Mouse (Mus musculus) hindbrain, embryonic 10.5 days (tissue): ENCODE results near the gene Asb8. TPM values are rescaled to one million over a fixed set of nuclear protein-coding genes. Genes with fewer than 3 reads are reported as not detected.

Experiments
- DNase-seq: peaks from one replicate; pipeline ENCODE4 v3.0.0-alpha.2; 2017; ENCODE audit warnings: low spot score
- H3K27ac ChIP-seq: fragments of 300-500 bp; sonication (generic); 2 replicates; pipeline ENCODE4 v1.5.1; 2016; ENCODE audit warnings: mild to moderate bottlenecking, moderate library complexity
- H3K27me3 ChIP-seq: fragments of 300-500 bp; sonication (generic); 2 replicates; pipeline ENCODE4 v1.6.1; 2016; ENCODE audit warnings: mild to moderate bottlenecking; ENCODE audit not compliant: poor library complexity, insufficient read depth, severe bottlenecking
- H3K36me3 ChIP-seq: fragments of 300-500 bp; sonication (generic); 2 replicates; pipeline ENCODE4 v1.6.1; 2016; ENCODE audit warnings: mild to moderate bottlenecking, moderate library complexity
- H3K4me1 ChIP-seq: fragments of 300-500 bp; sonication (generic); replicated peaks from 2 replicates; pipeline ENCODE4 v1.6.1; 2016; ENCODE audit warnings: mild to moderate bottlenecking
- H3K4me3 ChIP-seq: fragments of 300-500 bp; sonication (generic); 2 replicates; pipeline ENCODE4 v1.5.1; 2016; ENCODE audit warnings: mild to moderate bottlenecking, moderate library complexity
- H3K9me3 ChIP-seq: fragments of 300-500 bp; sonication (generic); 2 replicates; pipeline ENCODE4 v1.6.1; 2016; ENCODE audit warnings: mild to moderate bottlenecking, moderate library complexity
- WGBS: fragments of 180-500 bp; shearing (Covaris S2); methylation state at CpG from one replicate; pipeline ENCODE4 v1.1.7; 2016; 5-methylcytosine and 5-hydroxymethylcytosine counted together
- polyA plus RNA-seq: library from polyadenylated mRNA; unstranded; fragments of >200 nt; fragmentation: Nextera tagmentation; extraction: Ambion mirVana; gene quantifications from 2 replicates; pipeline ENCODE4 v1.2.1, GENCODE M21; 2016

Gene Asb8
- polyA plus RNA-seq, 1 experiment from 2014 or later = 48.8 TPM

DNA sequence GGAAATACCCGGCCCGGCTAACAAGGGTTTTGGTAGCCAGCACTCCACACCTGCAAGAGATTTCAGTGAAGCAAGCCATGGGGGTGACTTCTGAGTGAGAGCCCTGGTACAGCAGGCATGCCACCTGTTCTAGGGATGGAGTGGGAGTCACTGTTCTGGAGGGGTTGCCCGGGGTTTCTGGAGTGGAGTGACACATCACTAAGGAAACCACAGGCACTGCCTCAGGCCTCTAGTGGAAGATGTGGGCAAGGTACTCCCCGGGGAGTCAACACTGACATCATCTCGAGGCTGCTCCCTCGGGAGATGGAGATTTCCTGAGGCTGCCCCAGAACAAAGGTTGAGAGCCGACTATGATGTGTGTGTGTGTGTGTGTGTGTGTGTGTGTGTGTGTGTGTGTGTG, 4.9 kb upstream of the Asb8 start:
- peak overlapping the region; percentile 59; the same call in 1 of the 2 replicates for H3K4me3 ChIP-seq
- peak; percentile 29 for DNase-seq
- no peaks in the 10 kb centered on the region for H3K9me3 ChIP-seq
- peaks cover 48% of the 10 kb centered on the region for H3K4me1 ChIP-seq
- H3K36me3 ChIP-seq = no peaks in the 10 kb centered on the region
- peaks cover 75% of the 10 kb centered on the region for H3K27me3 ChIP-seq
- 41% methylated on average over 7 of the region's 7 CpGs for WGBS
- no peak overlapping the region for H3K27ac ChIP-seq

DNA sequence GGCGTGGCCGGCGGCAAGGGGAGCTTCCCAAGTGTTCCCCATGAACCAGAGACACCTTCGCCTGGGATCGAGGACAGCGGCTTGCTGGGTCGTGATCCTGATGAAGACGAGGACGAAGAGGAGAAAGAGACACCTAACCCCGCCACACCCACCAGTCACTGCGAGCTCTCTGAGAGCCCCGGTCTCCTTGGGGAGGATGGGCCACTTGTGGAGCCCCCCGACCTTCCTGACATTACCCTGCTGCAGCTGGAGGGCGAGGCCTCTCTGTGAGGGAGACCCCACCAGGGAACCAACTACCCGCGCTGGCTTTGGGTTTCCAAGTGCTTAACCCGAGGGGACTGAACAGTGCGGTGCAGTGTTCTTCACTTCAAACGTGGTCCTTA, 3.2 kb upstream of the Asb8 start:
- peaks cover 48% of the 10 kb centered on the region for H3K4me1 ChIP-seq
- H3K36me3 ChIP-seq = no peaks in the 10 kb centered on the region
- peak overlapping the region; percentile 59 for H3K4me3 ChIP-seq
- H3K9me3 ChIP-seq = no peaks in the 10 kb centered on the region
- no peak for DNase-seq
- H3K27me3 ChIP-seq = peaks cover 79% of the 10 kb centered on the region
- peak overlapping the region; percentile 89 for H3K27ac ChIP-seq
- WGBS = 3% methylated on average over 19 of the region's 19 CpGs

DNA sequence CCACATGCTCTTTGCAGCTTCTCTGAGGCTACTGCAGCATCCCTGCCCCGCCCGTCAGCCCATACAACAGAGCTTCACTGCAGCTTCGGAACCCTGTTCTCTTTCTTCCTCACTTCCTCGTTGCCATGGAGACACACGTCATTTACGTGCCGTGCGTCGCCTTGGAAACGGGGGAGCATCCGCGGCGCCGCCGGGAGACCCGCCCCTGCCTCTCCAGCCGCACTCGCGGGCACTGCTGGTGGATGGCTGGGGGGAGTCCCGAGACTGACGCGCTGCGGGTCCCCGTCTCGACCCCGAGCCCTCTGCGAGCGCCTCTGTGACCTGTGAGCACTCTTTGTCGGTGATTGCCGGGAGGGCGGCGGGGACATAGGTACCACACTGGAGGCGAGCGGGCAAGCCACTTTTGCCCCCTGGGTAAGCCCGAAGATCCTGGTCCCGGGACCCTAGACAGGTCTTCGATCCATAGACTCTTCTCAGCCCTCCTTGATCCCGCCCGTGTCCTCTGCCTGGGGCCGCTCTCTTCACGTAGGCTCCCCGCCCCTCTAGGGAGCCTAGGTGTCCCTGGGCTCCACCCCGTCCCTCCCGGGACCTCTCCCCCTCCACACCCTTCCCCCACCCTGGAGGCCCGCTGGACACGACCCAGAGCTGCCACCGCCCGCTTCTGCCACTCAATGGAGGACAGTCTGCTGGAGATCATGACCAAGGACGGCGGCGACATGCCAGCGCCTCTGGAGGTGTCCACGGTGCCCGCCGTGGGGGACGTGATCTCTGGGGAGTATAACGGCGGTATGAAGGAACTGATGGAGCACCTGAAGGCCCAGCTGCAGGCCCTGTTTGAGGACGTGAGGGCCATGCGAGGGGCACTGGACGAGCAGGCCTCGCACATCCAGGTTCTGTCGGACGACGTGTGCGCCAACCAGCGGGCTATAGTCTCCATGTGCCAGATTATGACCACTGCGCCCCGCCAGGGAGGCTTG, 2.5 kb upstream of the Asb8 start:
- peak overlapping the region; percentile 59 for H3K4me3 ChIP-seq
- H3K36me3 ChIP-seq = no peaks in the 10 kb centered on the region
- H3K9me3 ChIP-seq = no peaks in the 10 kb centered on the region
- H3K27me3 ChIP-seq = peaks cover 77% of the 10 kb centered on the region
- under 1% methylated on average over 69 of the region's 69 CpGs for WGBS
- H3K4me1 ChIP-seq = peaks cover 48% of the 10 kb centered on the region
- DNase-seq = peak; percentile 94
- peak overlapping the region; percentile 89 for H3K27ac ChIP-seq

DNA sequence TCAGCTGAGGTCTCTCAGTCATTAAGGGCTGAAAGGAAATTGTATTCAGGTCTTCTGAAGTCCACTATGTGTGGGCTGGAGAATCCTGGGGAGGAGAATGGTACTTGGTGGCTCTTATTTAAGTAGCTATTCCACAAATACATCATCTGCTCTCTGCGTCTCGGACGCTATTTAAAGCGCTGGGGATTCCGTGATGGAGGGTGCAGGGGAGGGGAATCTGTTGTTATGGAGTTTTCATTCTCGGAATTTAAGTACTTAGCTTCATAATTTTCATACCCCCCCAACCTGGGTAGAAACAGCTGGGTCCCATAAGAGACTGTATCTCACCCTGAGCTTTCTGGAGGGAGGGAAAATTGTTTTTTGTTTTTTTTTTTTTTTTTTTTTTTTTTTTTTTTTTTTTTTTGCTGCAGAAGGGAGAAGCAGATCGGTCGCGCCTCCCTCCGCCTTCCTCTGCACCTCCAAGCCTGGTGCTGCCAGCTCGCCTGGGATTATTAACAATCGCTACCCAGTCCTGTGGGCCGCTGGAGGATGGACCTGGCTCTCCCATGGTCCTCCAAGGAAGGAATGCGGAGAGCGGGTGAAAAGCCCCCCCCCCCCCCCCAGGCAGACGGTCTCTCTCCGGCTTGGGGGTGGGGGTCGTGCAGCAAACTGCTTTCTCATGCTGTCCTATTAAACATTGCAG, 1.7 kb upstream of the Asb8 start, which contains the start of gene Ccdc184:
Gene Ccdc184 (plus strand): TSS at position 196 of the 682 bp plus-strand sequence.
- Histone ChIP-seq H3K27ac (peak within 1 kb of the TSS; percentile 89), H3K4me1 (peaks cover 48% of the 10 kb centered on the region), H3K9me3 (no peaks in the 10 kb centered on the region), H3K27me3 (peaks cover 70% of the 10 kb centered on the region), H3K4me3 (peak within 1 kb of the TSS; percentile 59), H3K36me3 (no peaks in the 10 kb centered on the region)
- 3% methylated on average over 18 of the region's 18 CpGs for WGBS
- peak; percentile 6 for DNase-seq

DNA sequence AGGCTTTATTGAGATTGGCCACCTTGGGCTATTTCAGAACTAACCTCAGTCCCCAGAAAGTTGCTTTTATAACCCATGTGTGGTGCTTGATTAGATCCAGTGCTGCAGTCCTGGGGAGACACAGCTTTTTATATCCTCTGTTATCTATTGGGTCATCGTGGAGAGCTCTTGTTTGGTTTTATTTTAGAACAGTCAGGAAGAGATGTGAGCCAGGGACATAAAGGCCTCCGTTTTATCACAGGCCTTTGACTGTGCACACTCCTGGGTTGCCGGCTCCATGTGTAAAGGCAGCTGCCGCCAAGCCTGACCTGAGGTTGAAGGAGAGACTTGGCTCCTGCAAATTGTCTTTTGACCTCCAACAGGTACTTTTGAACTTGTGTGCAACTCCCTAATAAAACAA, 2.9 kb downstream of the Asb8 start:
- H3K27me3 ChIP-seq = peaks cover 24% of the 10 kb centered on the region
- no peak overlapping the region for H3K27ac ChIP-seq
- H3K9me3 ChIP-seq = no peaks in the 10 kb centered on the region
- peaks cover 34% of the 10 kb centered on the region for H3K4me1 ChIP-seq
- 85% methylated on average over 4 of the region's 4 CpGs for WGBS
- H3K36me3 ChIP-seq = no peaks in the 10 kb centered on the region
- no peak for DNase-seq
- H3K4me3 ChIP-seq = no peak overlapping the region

DNA sequence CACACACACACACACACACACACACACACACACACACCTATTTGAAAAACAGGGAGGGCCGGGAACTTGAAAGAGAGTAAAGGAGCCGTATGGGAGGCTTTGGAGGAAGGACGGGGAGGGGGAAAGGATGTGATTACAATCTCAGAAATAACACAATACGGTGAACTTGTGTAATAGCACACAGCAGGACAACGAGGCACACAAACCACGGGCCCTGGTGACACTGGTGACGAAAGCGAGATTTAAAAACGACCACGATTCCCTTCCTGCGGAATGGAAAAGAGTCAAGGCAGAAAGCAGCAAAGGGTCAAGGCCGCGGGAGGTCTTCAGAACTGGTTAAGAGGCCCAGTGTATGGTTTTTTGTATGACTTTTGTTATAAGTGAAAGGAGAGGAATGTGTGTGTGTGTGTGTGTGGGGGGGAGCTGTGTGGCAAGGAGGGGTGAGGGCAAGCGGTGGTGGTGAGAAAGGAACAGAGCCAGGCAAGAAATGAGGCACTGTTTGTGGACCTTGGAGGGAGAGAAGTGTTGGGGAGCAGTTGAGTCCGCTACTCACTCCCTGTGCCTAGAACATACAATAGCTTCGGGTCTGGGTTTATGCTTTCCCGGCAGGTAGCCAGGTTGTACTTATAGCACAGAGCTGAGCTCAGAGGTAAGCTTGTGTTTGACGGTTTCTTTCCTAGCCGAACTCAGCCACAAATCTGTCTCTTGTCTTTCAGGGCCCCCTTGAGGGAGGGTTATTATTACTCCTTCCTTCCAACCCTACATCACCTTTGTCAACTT, 4.2 kb downstream of the Asb8 start:
- WGBS = 55% methylated on average over 19 of the region's 19 CpGs
- peaks cover 13% of the 10 kb centered on the region for H3K27me3 ChIP-seq
- DNase-seq = peak; percentile 10
- no peak overlapping the region for H3K4me3 ChIP-seq
- no peaks in the 10 kb centered on the region for H3K9me3 ChIP-seq
- H3K36me3 ChIP-seq = no peaks in the 10 kb centered on the region
- peaks cover 21% of the 10 kb centered on the region for H3K4me1 ChIP-seq
- peak overlapping the region; percentile 40; the same call in 1 of the 2 replicates for H3K27ac ChIP-seq

DNA sequence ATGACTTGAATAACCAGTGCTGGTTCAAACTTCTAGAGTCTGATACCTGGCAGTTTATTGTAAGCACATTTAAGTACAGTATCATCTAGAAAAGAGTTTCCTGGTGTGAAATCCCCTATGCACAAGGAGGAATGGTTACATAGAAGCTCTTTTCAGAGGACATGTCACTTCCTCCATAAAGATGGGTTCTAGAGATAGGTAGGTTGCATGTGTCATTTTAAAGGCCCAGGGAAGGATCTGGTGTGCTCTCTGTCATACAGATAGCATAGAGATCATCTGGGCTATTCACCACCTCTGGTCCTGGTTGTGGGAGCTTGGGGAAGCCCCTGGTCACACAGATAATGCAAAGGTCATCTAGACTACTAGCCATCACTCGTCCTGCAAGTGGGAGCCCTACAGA, 8.2 kb downstream of the Asb8 start:
- H3K4me3 ChIP-seq = no peak overlapping the region
- H3K36me3 ChIP-seq = no peaks in the 10 kb centered on the region
- H3K4me1 ChIP-seq = peaks cover 23% of the 10 kb centered on the region
- DNase-seq = no peak
- no peaks in the 10 kb centered on the region for H3K9me3 ChIP-seq
- WGBS = 76% methylated on average over 1 of the region's 1 CpGs
- H3K27me3 ChIP-seq = no peaks in the 10 kb centered on the region
- H3K27ac ChIP-seq = no peak overlapping the region

DNA sequence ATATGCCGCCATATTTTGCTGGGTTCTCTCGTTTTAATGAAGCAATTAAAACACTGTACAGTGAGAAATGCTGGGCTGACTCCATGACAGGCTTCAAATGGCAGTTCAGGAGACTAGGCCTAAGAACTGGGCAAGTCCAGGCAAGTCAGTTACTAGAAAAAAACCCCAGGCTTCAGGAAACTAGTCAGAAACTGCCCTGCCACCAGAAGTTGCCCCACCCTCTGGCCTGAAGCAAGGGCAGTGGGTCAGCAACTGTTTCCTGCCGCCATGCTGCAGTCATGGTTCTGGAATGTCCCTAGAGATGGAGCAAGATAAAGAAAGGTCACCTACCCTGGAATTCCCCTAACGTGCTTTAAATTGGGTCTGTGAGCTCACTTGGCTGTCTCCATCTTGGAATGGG, 9.5 kb downstream of the Asb8 start:
- Histone ChIP-seq H3K27ac (no peak overlapping the region), H3K27me3 (no peaks in the 10 kb centered on the region), H3K4me1 (peaks cover 17% of the 10 kb centered on the region), H3K4me3 (no peak overlapping the region), H3K9me3 (no peaks in the 10 kb centered on the region), H3K36me3 (no peaks in the 10 kb centered on the region)
- DNase-seq = no peak
- 69% methylated on average over 4 of the region's 4 CpGs for WGBS

DNA sequence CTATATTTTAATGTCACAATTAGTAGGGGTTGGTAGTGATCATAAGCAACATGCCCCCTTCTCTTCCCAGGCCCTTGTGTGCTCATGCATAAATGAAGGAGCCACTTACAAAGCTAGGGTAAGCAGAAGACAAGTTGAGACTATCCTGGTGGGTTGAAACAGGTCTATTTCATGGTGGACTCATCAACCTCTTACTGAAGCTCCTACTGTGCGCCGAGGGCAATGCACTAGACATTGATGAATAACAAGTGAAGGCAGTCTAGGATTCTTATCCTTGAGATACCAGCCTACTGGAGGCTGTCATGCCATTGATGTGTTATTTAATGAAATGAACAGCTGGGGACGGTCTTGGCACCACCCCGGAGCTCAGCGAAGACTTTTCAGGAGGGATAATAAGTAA, 10.2 kb downstream of the Asb8 start:
- 95% methylated on average over 5 of the region's 5 CpGs for WGBS
- H3K4me3 ChIP-seq = no peak overlapping the region

DNA sequence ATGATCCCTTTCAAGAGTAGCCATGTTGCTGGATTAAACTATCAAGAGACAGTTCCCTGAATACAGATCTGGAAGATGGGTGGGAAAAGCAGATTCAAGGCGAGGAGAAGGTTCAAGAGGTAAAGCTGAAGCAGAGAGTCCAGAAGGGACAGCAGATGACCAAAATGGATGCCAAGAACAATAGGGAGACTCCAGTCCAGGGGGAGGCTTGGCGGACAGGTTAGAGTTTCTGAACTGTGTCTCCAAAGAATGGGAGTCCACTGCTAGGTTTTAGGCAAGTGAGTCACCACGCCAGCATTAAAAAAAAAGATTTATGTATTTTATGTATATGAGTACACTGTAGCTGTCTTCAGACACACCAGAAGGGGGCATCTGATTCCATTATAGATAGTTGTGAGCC, 10.8 kb downstream of the Asb8 start:
- Histone ChIP-seq H3K36me3 (no peaks in the 10 kb centered on the region), H3K9me3 (no peaks in the 10 kb centered on the region), H3K4me3 (no peak overlapping the region), H3K27ac (no peak overlapping the region), H3K27me3 (no peaks in the 10 kb centered on the region), H3K4me1 (peaks cover 6% of the 10 kb centered on the region; the same call in 1 of the 2 replicates)
- no peak for DNase-seq
- 81% methylated on average over 3 of the region's 3 CpGs for WGBS

More for the DNA sequence above, 10.2 kb downstream of the Asb8 start:
- Histone ChIP-seq H3K36me3 (no peaks in the 10 kb centered on the region), H3K4me1 (peaks cover 10% of the 10 kb centered on the region; the same call in 1 of the 2 replicates), H3K9me3 (no peaks in the 10 kb centered on the region), H3K27me3 (no peaks in the 10 kb centered on the region), H3K27ac (no peak overlapping the region)
- DNase-seq = no peak

DNA sequence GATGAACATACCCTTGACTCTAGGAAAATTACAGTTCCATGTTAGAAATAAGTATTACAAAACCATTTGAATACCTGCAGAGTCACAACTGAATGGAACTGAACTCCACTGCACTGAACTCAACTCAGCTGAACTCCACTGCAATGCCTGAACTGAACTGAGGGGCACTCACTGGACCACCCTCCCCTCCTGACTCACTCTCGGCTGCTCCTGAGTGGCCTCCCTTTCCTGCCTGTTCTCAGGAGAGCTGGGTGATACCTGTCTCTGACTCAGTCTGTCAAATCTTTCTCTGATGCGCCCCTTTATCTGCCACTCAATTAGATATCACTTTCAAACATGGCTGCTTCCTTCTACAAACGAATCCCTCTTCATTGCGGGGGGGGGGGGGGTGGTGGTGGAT, 11.3 kb downstream of the Asb8 start:
- 67% methylated on average over 4 of the region's 4 CpGs for WGBS
- no peaks in the 10 kb centered on the region for H3K9me3 ChIP-seq
- H3K4me3 ChIP-seq = no peak overlapping the region
- H3K4me1 ChIP-seq = peaks cover 3% of the 10 kb centered on the region; the same call in 1 of the 2 replicates
- H3K27ac ChIP-seq = no peak overlapping the region
- H3K36me3 ChIP-seq = no peaks in the 10 kb centered on the region
- no peaks in the 10 kb centered on the region for H3K27me3 ChIP-seq
- no peak for DNase-seq

DNA sequence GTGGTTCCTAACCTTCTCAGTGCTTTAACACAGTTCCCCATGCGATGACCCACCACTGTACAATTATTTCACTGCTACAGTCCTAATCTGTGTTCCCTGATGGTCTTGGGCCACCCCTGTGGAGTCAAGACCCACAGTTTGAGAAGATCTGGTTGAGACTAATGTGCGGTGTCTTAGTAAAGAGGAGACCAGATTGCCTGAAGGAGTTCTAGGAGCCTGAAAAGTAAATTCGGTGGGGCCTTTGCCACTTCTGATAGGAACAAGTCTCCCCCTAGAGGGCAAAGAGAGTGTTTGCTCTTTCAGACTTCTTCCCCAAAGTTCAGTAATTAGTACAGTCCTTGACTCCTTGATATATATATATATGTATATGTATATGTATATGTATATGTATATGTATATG, 11.8 kb downstream of the Asb8 start:
- H3K27me3 ChIP-seq = no peaks in the 10 kb centered on the region
- 36% methylated on average over 3 of the region's 3 CpGs for WGBS
- no peaks in the 10 kb centered on the region for H3K36me3 ChIP-seq
- H3K9me3 ChIP-seq = no peaks in the 10 kb centered on the region
- peak; percentile 26 for DNase-seq
- no peak overlapping the region for H3K27ac ChIP-seq
- H3K4me3 ChIP-seq = no peak overlapping the region
- H3K4me1 ChIP-seq = 0 out of 2 replicates have a peak, but pooled peaks cover 3% of the 10 kb centered on the region
